Mouse (Mus musculus) olfactory bulb, adult 2 months (tissue): ENCODE measurements around the gene Atp10a.

ENCODE experiments used
- CTCF ChIP-seq: fragments of 200-500 bp; IDR thresholded peaks from 2 replicates; pipeline ENCODE4 v1.5.1; 2012; ENCODE audit warnings: low read depth, mild to moderate bottlenecking, low read length, moderate library complexity; ENCODE audit not compliant: insufficient read depth
- POLR2A ChIP-seq: fragments of 200-500 bp; IDR thresholded peaks from 2 replicates; pipeline ENCODE4 v1.6.1; 2012; ENCODE audit warnings: mild to moderate bottlenecking, low read depth, low read length, moderate library complexity; ENCODE audit not compliant: insufficient read depth

DNA sequence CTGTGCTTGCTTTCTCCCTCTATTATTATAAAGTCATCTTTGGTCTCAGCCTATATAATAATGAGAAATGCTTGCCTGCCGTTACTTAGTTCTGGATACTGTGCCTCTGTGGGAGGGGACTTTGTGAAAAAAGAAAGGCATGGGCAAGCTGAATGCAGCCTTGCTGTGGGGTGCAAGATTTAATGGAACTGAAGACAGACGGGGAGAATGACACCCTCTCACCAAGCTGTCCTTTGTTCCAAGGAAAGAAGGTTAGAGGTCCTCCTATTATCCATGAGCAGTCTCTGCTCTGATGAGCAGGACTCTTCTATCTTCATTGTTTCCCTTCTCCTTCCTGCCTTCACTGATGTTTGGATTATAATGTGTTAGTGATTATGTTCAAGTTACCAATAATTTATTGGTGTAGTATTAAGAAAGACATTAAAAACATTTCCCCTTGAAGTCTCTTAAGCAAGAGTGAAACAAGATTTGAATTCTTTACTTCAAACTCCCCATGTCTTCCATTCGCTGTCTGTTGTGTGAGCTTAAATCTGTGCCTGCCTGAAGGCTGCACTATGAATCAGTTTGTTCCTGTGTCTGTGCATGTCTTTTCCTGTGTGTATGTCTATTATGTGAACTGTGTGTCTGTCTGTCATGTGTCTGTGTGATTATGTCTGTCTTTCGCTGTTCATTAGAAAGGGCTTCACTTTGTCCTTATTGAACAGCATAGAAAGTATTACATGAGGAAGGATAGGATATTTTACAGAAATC lies 211.1 kb downstream of the Atp10a start:
- TF ChIP-seq POLR2A: no peak
- no peak for TF ChIP-seq CTCF
